Mouse (Mus musculus) lung, postnatal 0 days (tissue): Measurements from ENCODE around the gene Zbtb8b.
A peak's percentile ranks its signal among the peaks of the same experiment; 100 is the strongest.

Experiments
- CTCF ChIP-seq: IDR thresholded peaks from 2 replicates; pipeline ENCODE4 v1.5.1; 2016; ENCODE audit warnings: antibody characterized with exemption, mild to moderate bottlenecking
- EP300 ChIP-seq: IDR thresholded peaks from 2 replicates; pipeline ENCODE4 v1.6.1; 2016; ENCODE audit warnings: antibody characterized with exemption, mild to moderate bottlenecking, control low read depth

DNA sequence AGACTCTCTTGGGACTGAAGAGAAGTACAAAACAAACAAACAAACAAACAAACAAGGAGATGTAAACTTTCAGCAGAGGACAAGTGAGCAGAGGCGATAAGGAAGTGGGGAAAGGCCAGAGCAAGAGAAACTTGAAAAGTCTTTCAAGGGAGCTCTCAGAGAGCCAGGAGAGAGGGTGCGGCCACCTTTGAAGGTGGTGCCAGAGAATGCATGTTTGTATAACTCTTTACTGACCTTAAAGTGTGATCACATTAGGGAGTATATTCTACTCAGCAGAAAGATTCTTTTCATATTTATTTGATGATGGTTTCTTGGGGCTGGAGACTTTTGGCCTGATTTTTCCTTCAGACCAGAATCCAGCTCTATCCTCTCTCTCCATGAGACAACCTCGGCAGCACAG is 43.7 kb downstream of the Zbtb8b start:
- no peak for TF ChIP-seq CTCF
- TF ChIP-seq EP300 = peak; percentile 89
